In genomic region chr4:141311506-141311905, GRCm38 (mm10) we compare ENCODE assay signal across 9 mouse cellular contexts. TPM values are rescaled to one million over a fixed set of nuclear protein-coding genes. Genes with fewer than 3 reads are reported as not detected.
DNase-seq lines count a peak whose midpoint lies in the region; ATAC-seq and TF ChIP-seq lines count a peak whose summit lies in the region.
"Had no signal": no experiment of that assay in that cellular context is flagged by ENCODE, and none has a peak within 500 bp of the region (broad histone marks: within the 10 kb centered on the region; RNA-seq: fewer than 3 reads in every experiment).

No protein-coding gene starts in this region.

- no peak for ATAC-seq in lung, embryonic 15.5 days (ENCODE audit: borderline replicate concordance, extremely low read depth, low FRiP score, low TSS enrichment)
- ATAC-seq in frontal cortex, adult (ENCODE audit: low TSS enrichment) = no peak
- ATAC-seq in forebrain, embryonic 16.5 days = no peak

- H3K4me2 ChIP-seq in lung, embryonic 15.5 days = peak overlapping the region; percentile 16; the same call in 1 of the 2 replicates
- no peak overlapping the region for H3K4me2 ChIP-seq in forebrain, embryonic 16.5 days (ENCODE audit: low read length)

- intact Hi-C loops in gastrocnemius, adult 2 months (cut with DNase I) = no loop called here

- no peaks in the 10 kb centered on the region for H3K27me3 ChIP-seq in lung, embryonic 15.5 days
- no peaks in the 10 kb centered on the region for H3K27me3 ChIP-seq in small intestine, adult 2 months (ENCODE audit: control insufficient read depth, insufficient read depth, low read length)
- no peaks in the 10 kb centered on the region for H3K27me3 ChIP-seq in forebrain, embryonic 16.5 days (replicated peaks; ENCODE audit: control insufficient read depth, insufficient read depth, low read length)

- no peak for DNase-seq in gastrocnemius, adult 2 months
- no peak for DNase-seq in gastrocnemius, postnatal 10 days
- no peak for DNase-seq in lung, adult 2 months
- peak; percentile 58 to 68 for DNase-seq in kidney, postnatal 4 days
- DNase-seq: right cerebral cortex, adult 18-20 months had no signal

- peak overlapping the region; percentile 56 for H3K27ac ChIP-seq in gastrocnemius, adult 2 months
- peak overlapping the region; percentile 78 for H3K27ac ChIP-seq in lung, embryonic 15.5 days
- peak overlapping the region; percentile 71 for H3K27ac ChIP-seq in small intestine, adult 2 months (ENCODE audit: insufficient read depth, low read depth, low read length)
- no peak overlapping the region for H3K27ac ChIP-seq in forebrain, embryonic 16.5 days (ENCODE audit: low read length)

- H3K9me3 ChIP-seq in lung, embryonic 15.5 days = no peaks in the 10 kb centered on the region
- H3K9me3 ChIP-seq in forebrain, embryonic 16.5 days (ENCODE audit: control insufficient read depth, low read length) = no peaks in the 10 kb centered on the region

- peaks cover 8% of the 10 kb centered on the region; the same call in 1 of the 2 replicates for H3K36me3 ChIP-seq in lung, embryonic 15.5 days
- peaks cover 54% of the 10 kb centered on the region for H3K36me3 ChIP-seq in small intestine, adult 2 months (ENCODE audit: control insufficient read depth, insufficient read depth, low read length)
- no peaks in the 10 kb centered on the region for H3K36me3 ChIP-seq in forebrain, embryonic 16.5 days (ENCODE audit: control insufficient read depth, insufficient read depth)

- WGBS in lung, embryonic 15.5 days = 19% methylated on average over 6 of the region's 6 CpGs
- WGBS in lung, adult 2 months = 44% methylated on average over 6 of the region's 6 CpGs
- WGBS in small intestine, adult 2 months = 63% methylated on average over 6 of the region's 6 CpGs
- WGBS in forebrain, embryonic 16.5 days = 67% methylated on average over 6 of the region's 6 CpGs

- TF ChIP-seq CTCF in gastrocnemius, adult 2 months (IDR thresholded peaks at IDR 0.05) = no peak
- no peak for TF ChIP-seq CTCF in lung, adult 2 months (IDR thresholded peaks at IDR 0.05; ENCODE audit: insufficient read depth, low read length)
- TF ChIP-seq CTCF in small intestine, adult 2 months (IDR thresholded peaks at IDR 0.05; ENCODE audit: extremely low read depth, insufficient read length, insufficient replicate concordance, low read depth, low read length) = no peak

- H3K4me3 ChIP-seq in gastrocnemius, adult 2 months = peak overlapping the region; percentile 37; the same call in 1 of the 2 replicates
- no peak overlapping the region for H3K4me3 ChIP-seq in lung, embryonic 15.5 days
- H3K4me3 ChIP-seq in lung, adult 2 months (replicated peaks; ENCODE audit: extremely low read depth, low read depth, low read length) = no peak overlapping the region
- H3K4me3 ChIP-seq in small intestine, adult 2 months (ENCODE audit: low read depth, low read length) = no peak overlapping the region
- no peak overlapping the region for H3K4me3 ChIP-seq in forebrain, embryonic 16.5 days (replicated peaks; ENCODE audit: low read length)

- H3K4me1 ChIP-seq in lung, embryonic 15.5 days = peaks cover 75% of the 10 kb centered on the region
- H3K4me1 ChIP-seq in lung, adult 2 months (ENCODE audit: control insufficient read depth, insufficient read depth, low read length) = peaks cover 51% of the 10 kb centered on the region
- H3K4me1 ChIP-seq in small intestine, adult 2 months (ENCODE audit: control insufficient read depth, insufficient read depth, insufficient read length, low read length) = peaks cover 48% of the 10 kb centered on the region
- H3K4me1 ChIP-seq in forebrain, embryonic 16.5 days (replicated peaks; ENCODE audit: control insufficient read depth, insufficient read depth, low read length) = peaks cover 6% of the 10 kb centered on the region

- no peak for TF ChIP-seq POLR2A in lung, adult 2 months (IDR thresholded peaks at IDR 0.05; ENCODE audit: borderline replicate concordance, extremely low read depth, low read depth, low read length)
- no peak for TF ChIP-seq POLR2A in small intestine, adult 2 months (IDR thresholded peaks at IDR 0.05; ENCODE audit: low read depth, low read length)

- no peak overlapping the region for H3K9ac ChIP-seq in lung, embryonic 15.5 days
- no peak overlapping the region for H3K9ac ChIP-seq in forebrain, embryonic 16.5 days (replicated peaks; ENCODE audit: low read depth, low read length)

RNA-seq across cellular contexts. Expression of gene Epha2, which starts 10.5 kb away (rescaled TPM):
- total RNA-seq in gastrocnemius, adult 2 months (2021) = 1 to 10 TPM; 1.8 to 2.6 TPM
- 1 to 10 TPM; 3.9 to 5.9 TPM for total RNA-seq in gastrocnemius, postnatal 10 days (2021)
- 10.8 and 11.0 TPM in 2 replicates for polyA plus RNA-seq in lung, embryonic 15.5 days (2015; fragmentation: Nextera tagmentation; extraction: Ambion mirVana)
- 54.0 and 68.8 TPM in 2 replicates for polyA plus RNA-seq in lung, adult 2 months (2012; rRNA removed)
- polyA plus RNA-seq in small intestine, adult 2 months (2012; rRNA removed) = 28.3 and 86.3 TPM in 2 replicates
- polyA plus RNA-seq in forebrain, embryonic 16.5 days (2015; fragmentation: Nextera tagmentation; extraction: Ambion mirVana) = 0.92 and 1.5 TPM in 2 replicates

RNA-seq across cellular contexts. Expression of gene Fam131c, which starts 56.5 kb away (rescaled TPM):
- under 1 TPM in 1 of 2 experiments, not detected in 1; 0.20 TPM for total RNA-seq in gastrocnemius, adult 2 months (2021)
- total RNA-seq in gastrocnemius, postnatal 10 days (2021) = under 1 TPM in 1 of 2 experiments, not detected in 1; 0.16 TPM
- polyA plus RNA-seq in lung, embryonic 15.5 days (2015; fragmentation: Nextera tagmentation; extraction: Ambion mirVana) = 3.1 and 3.6 TPM in 2 replicates
- 0.70 and 2.1 TPM in 2 replicates for polyA plus RNA-seq in lung, adult 2 months (2012; rRNA removed)
- polyA plus RNA-seq in small intestine, adult 2 months (2012; rRNA removed) = 0.77 and 1.8 TPM in 2 replicates
- 11.6 and 19.8 TPM in 2 replicates for polyA plus RNA-seq in forebrain, embryonic 16.5 days (2015; fragmentation: Nextera tagmentation; extraction: Ambion mirVana)

Comparison
In these comparisons a context has a peak if more than half of its experiments do, and no peak if none do; other contexts are left out.
1. DNase-seq: peak in kidney, postnatal 4 days (2 of 2); none in gastrocnemius, adult 2 months (single experiment), gastrocnemius, postnatal 10 days (single experiment) and lung, adult 2 months (single experiment).